Mouse (Mus musculus): ENCODE results near the gene Gucy2f.

DNA sequence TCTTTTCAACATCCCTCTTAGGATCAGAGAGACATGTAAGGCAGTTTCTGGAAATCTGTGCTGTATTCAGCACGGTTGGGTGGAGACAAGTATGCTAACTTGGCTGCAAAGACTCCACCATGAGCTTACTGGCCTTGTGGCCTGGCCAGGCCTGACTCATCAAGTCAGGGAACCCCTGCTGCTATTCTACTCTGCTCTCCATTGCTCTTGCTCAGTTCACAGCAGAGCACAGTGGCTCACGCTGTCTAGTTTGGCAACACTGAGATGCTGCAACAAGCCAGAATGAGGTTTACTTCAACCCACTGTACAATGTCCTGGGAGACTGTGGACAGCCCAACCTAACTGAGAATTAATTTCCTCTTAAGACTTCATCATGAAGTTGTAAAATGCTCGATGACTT is 134.1 kb downstream of the Gucy2f start:
- TF ChIP-seq CTCF (IDR thresholded peaks at IDR 0.05; ENCODE audit: low read depth) (no peak), EP300 (IDR thresholded peaks at IDR 0.05; ENCODE audit: low read depth) (no peak)
